ENCODE assay signal across 9 mouse cellular contexts in genomic region chr12:107753022-107753421, GRCm38 (mm10).
DNase-seq lines count a peak whose midpoint lies in the region; TF ChIP-seq lines count a peak whose summit lies in the region.
"Had no signal": no experiment of that assay in that cellular context is flagged by ENCODE, and none has a peak within 500 bp of the region (broad histone marks: within the 10 kb centered on the region; RNA-seq: fewer than 3 reads in every experiment).

No protein-coding gene starts in this region.

- TF ChIP-seq CTCF in lung, adult 2 months (IDR thresholded peaks at IDR 0.05; ENCODE audit: insufficient read depth, low read length): no peak
- TF ChIP-seq CTCF in cerebellum, adult 2 months (IDR thresholded peaks at IDR 0.05; ENCODE audit: borderline replicate concordance, insufficient read depth, low read depth, low read length): no peak

- no peak overlapping the region for H3K27ac ChIP-seq in cerebellum, adult 2 months (ENCODE audit: insufficient read depth, low read length)

- peak; percentile 59 for DNase-seq in 3134 (ENCODE audit: extremely low read depth, insufficient read length, low spot score)
- peak; percentile 22 for DNase-seq in Muller cell, postnatal 12 days (ENCODE audit: inconsistent ontology term)
- peak; percentile 49 for DNase-seq in gastrocnemius, postnatal 14 days
- DNase-seq in lung, adult 2 months: peak; percentile 4
- no peak for DNase-seq in retina, embryonic 14.5 days (ENCODE audit: low spot score)
- DNase-seq in cerebellum, adult 2 months: no peak
- no peak for DNase-seq in kidney, adult 9 months
- DNase-seq: cerebellum, postnatal 14 days; left cerebral cortex, postnatal 4 days had no signal

- no peak for TF ChIP-seq POLR2A in lung, adult 2 months (IDR thresholded peaks at IDR 0.05; ENCODE audit: borderline replicate concordance, extremely low read depth, low read depth, low read length)
- TF ChIP-seq POLR2A in cerebellum, adult 2 months (IDR thresholded peaks at IDR 0.05; ENCODE audit: borderline replicate concordance, insufficient read depth, low read length): no peak

- H3K4me1 ChIP-seq in lung, adult 2 months (ENCODE audit: control insufficient read depth, insufficient read depth, low read length): no peaks in the 10 kb centered on the region
- no peaks in the 10 kb centered on the region for H3K4me1 ChIP-seq in cerebellum, adult 2 months (ENCODE audit: control insufficient read depth, insufficient read depth, low read length)

- WGBS in lung, adult 2 months: 46% methylated on average over 8 of the region's 8 CpGs
- 67% methylated on average over 8 of the region's 8 CpGs for WGBS in cerebellum, adult 2 months

- H3K27me3 ChIP-seq in cerebellum, adult 2 months (ENCODE audit: control insufficient read depth, insufficient read depth, low read length): no peaks in the 10 kb centered on the region

- H3K4me3 ChIP-seq in lung, adult 2 months (replicated peaks; ENCODE audit: extremely low read depth, low read depth, low read length): no peak overlapping the region
- H3K4me3 ChIP-seq in cerebellum, adult 2 months (replicated peaks; ENCODE audit: insufficient read depth, low read depth, low read length): no peak overlapping the region

- intact Hi-C loops in gastrocnemius, postnatal 14 days (cut with DNase I; ENCODE audit: low total_unique reads): no loop called here

Comparison
In these comparisons a context has a peak if more than half of its experiments do, and no peak if none do; other contexts are left out.
1. DNase-seq: peak in 3134 (single experiment), Muller cell, postnatal 12 days (single experiment), gastrocnemius, postnatal 14 days (single experiment) and lung, adult 2 months (single experiment); none in retina, embryonic 14.5 days (single experiment), cerebellum, adult 2 months (0 of 2) and kidney, adult 9 months (single experiment).